Mouse (Mus musculus) cerebellum, adult 2 months (tissue): ENCODE data around the gene Snx1.

Experiments used
- CTCF ChIP-seq: fragments of 200-500 bp; IDR thresholded peaks from 2 replicates; pipeline ENCODE4 v1.5.1; 2011; ENCODE audit warnings: low read depth, mild to moderate bottlenecking, control low read depth, low read length, moderate library complexity, borderline replicate concordance; ENCODE audit not compliant: insufficient read depth
- POLR2A ChIP-seq: fragments of 200-500 bp; IDR thresholded peaks from 2 replicates; pipeline ENCODE4 v1.6.1; 2011; ENCODE audit warnings: low read length, control low read depth, borderline replicate concordance; ENCODE audit not compliant: insufficient read depth

- TF ChIP-seq POLR2A, result no peak
- no peak for TF ChIP-seq CTCF
Observed at GRCm38 (mm10) chr9:66042331-66042730, 84.1 kb downstream of the Snx1 start.
